Mouse (Mus musculus) neural tube, embryonic 10.5 days (tissue): Measurements from ENCODE around the gene Prkag2.

ENCODE experiments used
- DNase-seq: peaks from one replicate; pipeline ENCODE4 v3.0.0-alpha.2; 2017; ENCODE audit warnings: low spot score; ENCODE audit errors: extremely low spot score

Prkag2 gene

DNA sequence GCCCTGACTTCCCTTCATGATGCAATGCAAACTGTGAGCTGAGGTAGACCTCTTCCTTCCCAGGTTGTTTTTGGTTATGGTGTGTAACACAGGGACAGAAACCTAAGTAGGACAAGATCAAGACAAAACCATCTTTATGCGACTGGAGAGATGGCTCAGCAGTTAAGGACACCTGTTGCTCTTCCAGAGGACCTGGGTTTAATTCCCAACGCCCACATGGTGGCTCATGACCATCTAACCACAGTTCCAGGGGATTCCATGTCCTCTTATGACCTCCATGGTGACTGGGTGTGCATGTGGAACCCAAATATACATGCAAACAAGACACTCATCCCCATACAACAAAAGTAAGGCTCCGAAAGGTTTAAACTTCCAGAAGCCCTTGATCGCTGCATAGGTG lies 171.6 kb downstream of the Prkag2 start:
- no peak for DNase-seq

DNA sequence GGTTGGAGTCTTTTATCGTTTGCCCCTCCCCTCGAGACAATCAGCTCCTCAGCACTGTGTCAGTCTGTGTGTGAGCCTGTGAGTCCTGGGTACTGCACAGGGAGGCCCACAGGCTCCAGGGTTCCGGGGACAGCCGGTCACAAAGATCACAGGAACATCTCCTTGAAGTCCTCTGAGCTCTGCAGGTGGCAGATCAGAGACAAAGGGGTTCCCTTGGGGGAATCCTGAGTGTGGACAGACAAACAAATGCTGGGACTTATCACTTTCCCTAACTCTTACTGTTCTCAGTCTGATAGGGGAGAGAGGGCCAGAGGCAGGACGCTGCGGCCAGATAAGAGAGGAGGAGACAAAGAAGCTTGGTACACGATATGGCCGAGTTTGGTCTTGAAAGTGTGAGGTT lies 172.7 kb downstream of the Prkag2 start:
- no peak for DNase-seq

DNA sequence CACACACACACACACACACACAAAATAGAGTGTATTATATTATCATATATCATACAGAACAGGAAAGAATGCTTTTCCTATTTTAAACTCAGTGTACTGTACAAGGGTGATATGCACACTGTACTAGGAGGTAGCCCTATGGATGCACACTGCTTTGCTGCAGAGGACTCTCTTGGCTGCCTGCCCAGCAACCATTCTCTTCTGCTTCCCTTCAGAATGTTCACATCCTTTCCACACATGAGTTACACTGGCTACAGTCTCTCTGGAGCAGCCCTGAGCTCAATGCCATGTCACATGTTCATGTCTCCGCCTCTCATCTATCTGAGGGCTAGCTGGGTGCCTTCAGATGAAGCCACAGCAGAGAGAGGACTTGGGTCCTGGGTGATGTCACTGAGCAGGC lies 181.3 kb downstream of the Prkag2 start:
- DNase-seq, result no peak

DNA sequence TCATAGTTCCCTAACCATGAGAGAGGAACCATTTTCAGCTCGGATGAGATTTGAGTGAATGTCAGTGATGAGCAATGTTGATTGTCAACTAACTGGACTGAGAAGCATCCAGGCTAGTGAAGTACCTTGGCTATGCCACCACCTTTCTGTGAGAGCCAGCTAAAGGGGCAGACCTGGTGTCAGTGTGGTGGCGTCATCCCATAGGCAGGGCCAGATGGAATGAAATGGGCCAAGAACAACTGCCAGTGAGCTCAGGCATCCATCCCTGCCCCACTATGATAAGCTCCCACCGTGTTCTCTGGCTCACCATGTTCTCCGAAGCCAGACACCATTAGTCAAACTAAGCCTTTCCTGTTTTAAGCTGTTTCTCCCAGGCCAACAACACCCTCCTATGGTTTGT lies 183.9 kb downstream of the Prkag2 start:
- DNase-seq, result no peak

DNA sequence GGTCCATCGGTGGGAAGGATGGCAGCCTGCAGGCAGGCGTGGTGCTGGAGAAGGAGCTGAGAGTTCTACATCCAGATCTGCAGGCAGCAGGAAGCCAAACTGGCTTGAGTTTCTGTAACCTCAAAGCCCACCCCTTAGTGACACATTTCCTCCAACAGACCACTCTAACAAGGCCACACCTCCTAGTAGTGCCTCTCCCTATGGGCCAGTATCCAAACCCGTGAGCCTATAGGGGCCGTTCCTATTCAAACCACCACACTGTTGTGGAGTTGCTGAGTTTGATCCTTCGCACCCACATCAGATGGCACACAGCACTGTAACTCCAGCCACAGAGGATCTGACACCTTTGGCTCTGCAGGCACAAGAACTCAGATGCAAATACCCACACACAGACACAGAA lies 185.3 kb downstream of the Prkag2 start:
- DNase-seq, result no peak

DNA sequence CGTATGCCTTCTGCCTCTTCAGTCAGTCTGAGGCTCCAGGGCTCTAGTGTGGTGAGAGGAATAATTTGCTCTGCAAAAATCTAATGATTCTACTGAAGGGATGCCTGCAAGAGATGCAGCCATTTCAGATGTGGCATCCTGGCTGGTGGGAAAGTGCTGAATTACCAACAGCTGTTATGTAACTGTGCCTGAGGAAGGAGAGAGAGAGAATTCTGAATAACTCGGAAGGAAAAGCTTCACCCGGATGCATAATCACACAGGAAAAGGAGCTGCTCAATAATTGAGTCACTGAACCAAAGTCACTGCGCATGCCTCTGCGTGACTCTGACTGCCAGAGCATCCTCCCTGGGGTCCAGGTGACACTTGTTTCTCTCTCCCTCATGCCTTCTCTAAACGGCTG lies 186.8 kb downstream of the Prkag2 start:
- no peak for DNase-seq

DNA sequence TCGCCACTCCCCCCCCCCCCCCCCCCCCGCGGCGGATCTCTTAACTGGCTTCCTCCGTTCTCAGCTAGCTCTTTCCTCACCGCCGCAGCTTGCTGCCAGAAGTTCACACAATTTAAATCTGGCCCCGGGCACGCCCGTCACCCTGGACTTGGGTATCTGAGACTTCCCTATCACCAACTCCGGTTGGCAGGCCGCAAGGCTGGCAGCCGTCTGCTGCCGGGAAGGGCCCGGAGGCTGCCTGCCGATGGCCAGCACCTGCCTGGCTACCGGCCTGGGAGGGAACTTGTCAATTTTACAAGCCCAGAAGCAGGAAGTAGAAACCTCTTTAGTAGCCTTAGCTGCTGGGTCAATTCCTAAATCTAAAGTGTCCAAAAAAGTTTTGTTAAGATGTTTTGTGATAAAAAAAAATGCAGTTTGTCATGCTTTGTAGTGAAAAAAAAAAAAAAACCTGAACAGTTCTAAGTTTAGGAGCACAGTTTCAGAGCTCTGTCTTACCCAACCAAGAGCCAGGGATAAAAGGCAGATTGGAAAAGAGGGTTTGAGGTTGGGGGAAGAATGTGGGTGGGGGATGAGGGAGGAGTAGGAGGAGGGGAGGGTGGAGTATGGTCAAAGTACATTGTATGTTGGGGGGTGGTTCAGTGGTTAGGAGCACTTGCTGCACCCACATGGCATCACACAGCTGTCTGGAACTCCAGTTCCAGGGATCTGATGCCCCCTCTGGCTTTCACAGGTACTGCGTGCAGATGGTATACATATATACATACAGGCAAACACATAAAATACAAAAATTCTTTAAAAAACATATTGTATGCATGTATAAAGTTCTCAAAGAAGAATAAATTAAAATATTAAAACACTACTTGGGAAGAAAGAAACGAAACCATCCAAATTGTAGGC lies 191.4 kb downstream of the Prkag2 start:
- peak; percentile 58 for DNase-seq

DNA sequence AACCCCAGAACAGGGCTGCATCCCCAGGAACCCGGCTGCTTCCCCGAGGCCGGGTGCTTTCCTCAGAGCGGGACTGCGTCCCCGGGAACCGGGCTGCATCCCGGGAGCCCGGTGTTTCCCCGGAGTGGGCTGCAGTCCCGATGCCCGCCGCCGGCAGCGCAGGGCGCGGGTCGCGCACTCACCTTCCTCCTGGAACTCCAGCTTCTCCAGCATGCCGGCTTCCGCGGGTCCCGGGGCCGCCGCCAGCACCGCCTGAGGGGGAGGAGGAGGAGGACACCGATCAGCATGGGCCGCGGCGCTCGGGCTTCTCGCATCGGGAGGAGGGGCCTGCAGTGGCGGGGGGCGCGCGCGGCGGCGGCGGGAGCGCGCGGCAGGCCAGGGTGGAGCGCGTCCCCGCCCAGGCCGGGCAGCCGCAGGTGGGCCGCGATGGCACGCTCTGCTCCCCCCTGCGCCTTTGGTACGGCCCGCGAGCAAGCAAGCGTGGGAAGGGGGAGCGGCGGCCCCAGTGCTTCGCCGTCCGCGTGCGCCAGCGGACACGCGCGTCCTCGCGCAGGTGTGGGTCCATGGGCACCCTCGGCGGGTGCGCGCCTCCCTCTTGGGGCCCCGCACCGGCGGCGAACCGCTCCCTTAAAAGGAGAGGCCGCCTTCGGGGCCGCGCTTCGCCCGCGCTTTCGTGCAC lies 192.2 kb downstream of the Prkag2 start:
- DNase-seq, result peak; percentile 93

DNA sequence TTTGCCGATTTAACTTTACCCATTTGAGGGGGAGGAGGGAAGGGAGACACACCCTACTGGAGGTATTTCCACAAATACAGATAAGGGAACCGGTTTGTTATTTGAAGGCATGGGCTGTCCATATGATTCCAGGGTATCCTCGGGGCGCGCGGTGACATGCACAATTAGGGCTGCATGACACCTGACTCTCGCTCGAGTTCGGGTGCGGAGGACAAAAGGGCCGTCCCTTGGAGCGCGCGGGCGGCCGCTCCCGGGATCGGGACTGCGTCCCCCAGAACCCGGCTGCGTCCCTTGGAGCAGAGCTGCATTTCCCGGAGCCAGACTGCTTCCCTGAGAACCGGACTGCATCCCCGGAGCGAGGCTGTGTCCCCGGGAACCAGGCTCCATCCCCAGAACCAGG lies 192.7 kb downstream of the Prkag2 start:
- peak; percentile 79 for DNase-seq

DNA sequence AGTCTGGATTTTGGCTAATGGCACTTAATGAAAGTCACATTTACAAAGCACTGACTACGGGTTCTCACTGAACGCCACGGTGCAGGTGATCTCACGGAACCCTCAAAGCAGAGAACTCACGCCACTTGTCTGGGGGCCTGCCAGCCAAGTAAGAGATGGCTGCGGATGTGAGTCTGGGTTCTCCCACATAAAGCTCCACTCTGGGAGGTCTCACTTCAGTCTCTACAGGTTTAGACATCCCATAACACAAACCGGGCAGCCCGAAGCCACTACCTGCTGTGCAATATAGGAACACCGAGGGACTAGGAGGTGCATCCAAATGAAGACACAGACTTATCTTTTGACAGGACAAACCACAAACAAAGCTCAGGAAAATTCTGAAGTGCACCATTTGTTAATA lies 193.6 kb downstream of the Prkag2 start:
- DNase-seq, result no peak

DNA sequence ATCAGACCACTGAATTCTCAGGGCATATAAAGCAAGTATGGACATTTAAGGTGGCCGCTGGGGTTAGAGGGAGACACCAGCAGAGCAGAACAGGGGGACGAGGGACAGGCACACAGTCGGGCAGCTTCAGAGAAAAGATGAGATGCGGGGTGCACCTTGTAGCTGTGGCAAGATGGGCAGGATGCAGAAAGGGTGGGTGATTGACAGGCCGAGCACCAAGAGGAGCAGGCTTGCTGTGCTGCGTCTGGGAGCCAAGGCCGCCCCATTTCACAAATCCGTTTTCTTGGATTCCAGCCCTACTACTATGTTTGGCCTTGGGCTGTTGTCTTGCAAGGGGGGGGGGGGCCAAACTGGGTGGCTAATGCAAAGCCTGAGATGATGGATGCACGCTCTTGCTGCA lies 195.5 kb downstream of the Prkag2 start:
- no peak for DNase-seq

DNA sequence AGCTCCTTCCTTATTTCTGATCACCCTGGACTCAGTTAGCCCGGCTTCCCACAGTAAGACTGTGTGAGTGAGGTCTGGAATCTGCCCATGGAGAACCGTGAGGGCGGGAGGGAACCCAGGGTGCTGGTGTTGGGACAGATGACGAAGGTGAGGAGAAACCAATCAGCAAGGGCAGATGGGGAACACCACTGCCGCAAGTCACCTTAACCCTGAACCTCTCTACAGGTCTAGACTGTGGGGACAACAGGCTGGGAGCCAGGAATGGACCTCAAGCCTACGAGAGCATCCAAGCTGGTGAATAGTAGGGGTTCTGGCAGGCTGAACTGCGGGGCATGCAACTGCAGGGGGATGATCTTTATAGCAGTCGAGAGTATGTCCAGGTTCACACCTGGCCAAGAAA lies 196.0 kb downstream of the Prkag2 start:
- DNase-seq, result no peak

DNA sequence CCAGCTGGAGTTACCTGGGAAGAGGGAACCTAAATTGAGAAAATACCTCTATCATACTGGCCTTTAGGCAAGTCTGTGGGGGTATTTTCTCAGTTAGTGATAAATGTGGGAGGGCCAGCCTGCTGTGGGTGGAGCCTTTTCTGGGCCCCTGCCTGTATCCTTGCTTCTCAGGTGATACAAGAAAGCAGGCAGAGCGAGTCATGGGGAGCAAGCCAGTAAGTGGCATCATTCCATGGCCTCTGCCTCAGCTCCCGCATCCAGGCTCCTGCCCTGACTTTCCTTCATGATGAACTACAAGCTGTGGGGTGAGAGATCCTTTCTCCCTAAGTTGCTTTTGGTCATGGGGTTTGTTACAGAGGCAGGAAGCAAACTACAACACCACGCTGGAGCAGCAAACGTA lies 196.4 kb downstream of the Prkag2 start:
- DNase-seq, result no peak

DNA sequence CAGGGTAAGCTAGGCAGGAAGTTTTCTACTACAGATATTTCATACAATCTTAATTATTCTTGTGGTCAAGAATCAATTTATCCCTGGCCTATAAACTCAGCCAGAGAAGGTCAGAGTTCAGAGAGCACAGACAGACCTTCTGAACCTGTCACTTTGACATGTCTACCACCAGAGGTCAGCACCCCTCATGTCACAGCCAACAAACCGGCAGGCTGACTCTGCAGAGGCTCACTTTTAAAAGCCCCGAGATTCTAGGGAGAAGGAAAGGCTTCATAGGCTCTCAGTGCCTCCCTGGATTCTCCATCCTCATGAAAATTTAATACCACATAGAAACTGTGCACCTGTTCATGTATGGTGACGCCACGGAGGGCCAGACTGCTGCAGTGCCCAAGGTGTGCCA lies 197.6 kb downstream of the Prkag2 start:
- no peak for DNase-seq

DNA sequence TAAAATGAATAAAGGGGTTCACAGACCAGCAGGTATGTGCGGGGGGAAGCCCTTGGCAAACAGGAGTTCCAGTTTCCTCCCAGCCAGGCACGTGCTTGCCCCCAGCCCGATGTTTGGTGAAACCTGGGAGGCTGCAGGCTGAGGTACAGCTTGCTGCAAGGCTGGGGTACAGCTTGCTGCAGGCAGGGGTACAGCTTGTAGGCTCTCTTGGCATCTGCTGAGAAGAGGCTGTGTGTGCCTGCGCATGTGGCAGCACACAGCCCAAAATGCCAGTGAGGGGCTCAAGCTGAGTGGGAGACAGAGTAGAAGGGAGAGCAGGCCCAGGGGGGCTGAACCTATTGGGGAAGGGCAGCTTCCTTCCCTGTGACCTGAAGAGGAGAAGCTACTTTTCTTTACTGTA lies 204.8 kb downstream of the Prkag2 start:
- no peak for DNase-seq

DNA sequence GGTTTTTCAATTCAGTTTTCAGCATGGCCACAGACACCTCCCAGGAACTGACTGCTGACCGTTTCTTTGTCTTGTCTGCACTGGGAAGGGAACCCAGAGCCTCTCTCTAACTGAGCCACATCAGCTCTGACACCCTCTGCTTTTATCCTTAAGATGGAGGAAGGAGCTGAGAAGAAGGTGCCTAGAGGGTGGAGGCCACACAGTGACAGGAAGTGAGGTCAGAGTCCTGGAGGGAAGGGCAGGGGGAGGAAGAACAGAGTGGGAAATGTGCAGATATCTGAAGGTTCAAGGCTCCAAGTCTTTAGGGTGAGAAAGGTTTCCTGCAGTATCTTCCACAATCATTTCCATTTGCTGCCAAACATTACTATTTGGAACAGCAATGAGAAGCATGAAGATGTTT lies 205.6 kb downstream of the Prkag2 start:
- no peak for DNase-seq

DNA sequence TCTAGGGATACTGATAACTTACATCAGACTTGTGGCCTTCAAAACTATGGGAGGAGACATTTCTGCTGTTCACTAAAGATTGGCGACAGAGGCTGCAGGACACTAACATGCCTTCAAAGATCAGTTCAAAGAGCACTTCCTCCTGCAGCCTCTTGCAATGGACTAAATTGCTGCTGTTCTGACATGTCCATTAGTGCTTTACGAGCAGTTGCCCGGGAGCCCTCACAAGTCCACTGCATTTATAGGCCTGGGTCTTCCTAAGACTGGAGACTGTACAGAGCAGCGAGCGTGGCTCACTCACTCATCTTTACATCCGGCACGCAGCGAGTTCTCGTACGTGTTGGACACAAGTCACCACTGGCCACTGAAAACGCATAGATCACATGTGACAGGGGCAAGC lies 208.0 kb downstream of the Prkag2 start:
- no peak for DNase-seq

DNA sequence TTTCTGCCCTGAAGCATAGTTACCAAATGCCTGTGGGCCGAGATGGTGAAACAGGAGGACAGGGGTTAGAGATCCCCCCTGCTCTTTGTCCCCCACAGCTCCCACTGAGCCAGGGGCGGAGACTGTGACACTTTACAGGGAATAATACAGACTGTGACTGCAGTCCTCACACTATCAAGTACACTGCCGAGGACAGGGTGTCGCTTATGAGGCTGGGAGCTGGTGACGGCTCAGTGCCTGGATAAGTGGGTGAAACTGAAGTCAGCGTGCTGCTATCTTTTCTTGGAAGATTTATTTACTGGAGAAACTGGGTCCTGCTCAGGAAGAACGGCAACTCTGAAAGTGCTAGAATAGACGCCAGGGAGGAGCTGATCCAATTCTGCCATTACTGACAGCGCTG lies 210.6 kb downstream of the Prkag2 start:
- no peak for DNase-seq

DNA sequence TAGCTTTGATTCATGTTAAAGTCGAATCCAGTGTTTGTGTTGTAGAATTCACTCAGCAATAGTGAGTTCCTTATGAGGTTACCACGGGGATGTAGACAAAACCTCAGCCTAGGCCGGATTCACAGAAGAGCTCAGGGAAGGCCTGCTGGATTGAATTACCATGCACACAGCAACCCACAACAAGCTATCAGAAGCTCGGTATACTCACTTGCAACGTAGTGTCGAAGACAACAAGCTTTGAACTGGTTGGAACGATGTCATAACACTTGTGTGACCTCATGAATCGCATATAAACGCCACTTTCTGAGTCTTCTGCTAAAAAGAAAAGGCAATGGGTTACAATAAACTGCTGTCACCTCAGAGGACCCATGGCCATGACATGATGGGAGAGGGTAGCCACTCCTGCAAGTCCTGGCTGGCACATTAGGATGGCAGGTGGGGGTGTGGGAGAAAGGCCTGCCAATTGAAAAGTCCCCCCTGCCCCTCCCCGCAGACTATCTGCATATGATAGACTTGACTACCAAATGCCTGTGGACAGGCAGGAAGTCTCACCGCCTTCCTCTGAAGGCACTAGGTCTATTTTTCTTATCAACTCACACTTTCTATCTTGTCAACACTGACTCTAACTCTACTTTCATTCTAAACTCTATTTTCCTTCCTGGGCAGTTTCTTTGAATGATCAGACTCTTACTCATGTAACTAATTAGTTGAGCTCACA lies 211.4 kb downstream of the Prkag2 start:
- no peak for DNase-seq

DNA sequence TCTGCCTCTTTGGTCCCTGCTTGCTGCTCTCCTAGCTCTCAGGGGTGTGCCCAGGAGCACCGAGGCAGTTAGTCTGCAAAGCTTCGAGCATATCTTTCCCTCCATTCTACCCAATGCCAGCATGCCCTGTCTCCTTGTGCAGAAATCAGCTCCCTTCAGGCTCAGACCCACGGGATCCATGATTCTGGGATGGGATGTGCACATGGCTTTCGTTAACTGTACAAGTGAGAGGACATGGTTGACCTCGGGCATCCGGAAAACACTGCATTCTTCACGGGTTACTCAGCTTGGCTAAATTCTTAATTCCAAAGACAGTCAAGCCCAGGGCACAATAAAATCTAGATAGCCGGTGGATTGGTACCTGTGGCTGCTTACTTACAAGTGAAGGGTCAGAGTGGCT lies 213.2 kb downstream of the Prkag2 start:
- no peak for DNase-seq

DNA sequence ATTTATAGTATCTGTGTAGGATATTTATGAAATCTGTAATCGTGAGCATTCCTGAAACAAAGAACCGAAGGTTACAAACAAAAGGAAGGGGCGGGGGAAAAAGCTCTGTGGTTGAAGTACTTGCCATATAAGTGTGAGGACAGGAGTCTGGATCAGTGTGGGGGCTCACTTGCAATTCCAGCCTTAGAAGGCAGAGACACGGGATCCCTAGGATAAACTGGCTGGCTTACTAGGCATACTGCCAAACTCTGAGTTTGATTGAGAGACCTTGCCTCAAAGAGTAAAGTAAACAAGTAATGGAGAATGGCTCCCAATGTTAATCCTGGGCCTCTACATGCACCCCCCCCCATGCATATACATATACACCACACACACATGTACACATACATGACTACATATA lies 221.7 kb downstream of the Prkag2 start:
- no peak for DNase-seq
